Mouse (Mus musculus) adrenal gland, postnatal 36 days (tissue): ENCODE data around the gene Tysnd1. TPM values are rescaled to one million over a fixed set of nuclear protein-coding genes. Genes with fewer than 3 reads are reported as not detected.

Source experiments
- DNase-seq, 2 experiments: peaks; one replicate each; pipeline ENCODE4 v3.0.0; 2021; ENCODE audit warnings: mixed read lengths in 1 of 2
- total RNA-seq, 2 experiments: library from RNA; stranded (reverse); gene quantifications; 2 replicates each; pipeline ENCODE4 v1.2.3; 2021

Tysnd1 gene
- total RNA-seq, 2 experiments from 2014 or later = 66.4 to 113 TPM

DNA sequence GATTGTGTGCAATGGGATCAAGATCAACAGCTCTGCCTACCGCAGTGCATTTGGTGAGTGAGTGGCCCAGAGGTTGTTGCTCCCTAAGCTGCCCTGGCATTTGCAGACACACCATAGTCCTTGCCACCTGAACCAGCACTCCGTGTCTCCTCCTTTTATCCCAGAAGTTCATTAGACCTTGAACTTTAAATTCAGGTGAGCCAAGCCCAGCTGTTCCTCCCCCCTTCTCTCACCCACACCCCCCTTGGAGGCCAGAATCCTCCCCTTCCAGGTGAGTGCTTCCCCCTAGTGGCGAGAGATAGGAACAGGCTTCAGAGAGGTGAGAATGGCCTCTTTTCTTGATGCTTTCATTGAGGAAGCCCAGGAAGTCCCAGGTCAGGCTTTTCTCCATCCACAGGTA is 39.1 kb downstream of the Tysnd1 start:
- DNase-seq = peak in 1 of 2 experiments; percentile 56

- DNase-seq = no peak
These were observed 41.4 kb downstream of the Tysnd1 start for GRCm38 (mm10) chr10:61736671-61737078.

DNA sequence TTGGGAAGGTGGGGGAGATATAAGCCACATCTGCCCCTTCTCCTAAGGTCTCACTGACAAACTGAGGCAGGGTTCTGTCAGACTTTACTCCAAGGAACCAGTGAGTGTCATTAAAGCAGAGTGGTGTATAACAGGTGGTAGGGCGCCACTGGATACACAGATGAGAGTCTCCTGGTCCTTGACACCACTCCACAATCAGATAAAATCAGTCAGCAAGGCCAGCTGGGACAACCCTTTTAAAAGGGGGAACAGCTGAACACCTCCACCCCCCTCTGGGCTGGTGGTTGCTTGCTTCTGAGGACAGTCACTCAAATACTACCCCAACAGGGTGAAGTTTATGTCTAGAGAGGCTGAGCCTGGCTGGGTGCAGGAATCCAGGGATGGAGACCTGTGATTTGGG is 42.2 kb downstream of the Tysnd1 start:
- DNase-seq = no peak

- DNase-seq = peak; percentile 65 to 67
These were observed 42.8 kb downstream of the Tysnd1 start for GRCm38 (mm10) chr10:61738126-61738525.

DNA sequence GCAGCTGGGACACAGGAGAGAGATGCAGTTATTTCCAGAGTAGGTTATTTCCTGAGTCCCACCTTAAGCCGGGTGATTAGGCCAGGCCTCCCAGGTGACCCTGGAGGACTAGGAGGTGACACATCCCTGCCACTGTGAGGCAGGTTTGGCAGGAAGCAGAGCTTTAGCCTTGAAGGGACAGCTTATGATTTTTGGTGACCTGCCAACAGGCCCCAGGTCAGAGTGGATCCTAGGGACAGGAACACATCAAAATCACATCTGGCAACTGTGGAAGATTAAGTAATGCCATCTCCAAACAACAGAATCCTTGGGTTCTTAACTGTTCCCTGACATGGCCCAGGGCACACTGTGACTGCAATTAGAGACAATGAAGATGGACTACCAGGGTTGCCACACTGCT is 46.0 kb downstream of the Tysnd1 start:
- DNase-seq = peak; percentile 64 to 77

- DNase-seq = no peak
These were observed 46.6 kb downstream of the Tysnd1 start for GRCm38 (mm10) chr10:61741873-61742272.

GRCm38 (mm10) chr10:61742336-61742735 is 47.0 kb downstream of the Tysnd1 start:
- peak; percentile 28 to 45 for DNase-seq

GRCm38 (mm10) chr10:61745133-61745532 is 49.8 kb downstream of the Tysnd1 start:
- peak; percentile 54 to 63 for DNase-seq

GRCm38 (mm10) chr10:61747302-61747701 is 52.0 kb downstream of the Tysnd1 start:
- no peak for DNase-seq

DNA sequence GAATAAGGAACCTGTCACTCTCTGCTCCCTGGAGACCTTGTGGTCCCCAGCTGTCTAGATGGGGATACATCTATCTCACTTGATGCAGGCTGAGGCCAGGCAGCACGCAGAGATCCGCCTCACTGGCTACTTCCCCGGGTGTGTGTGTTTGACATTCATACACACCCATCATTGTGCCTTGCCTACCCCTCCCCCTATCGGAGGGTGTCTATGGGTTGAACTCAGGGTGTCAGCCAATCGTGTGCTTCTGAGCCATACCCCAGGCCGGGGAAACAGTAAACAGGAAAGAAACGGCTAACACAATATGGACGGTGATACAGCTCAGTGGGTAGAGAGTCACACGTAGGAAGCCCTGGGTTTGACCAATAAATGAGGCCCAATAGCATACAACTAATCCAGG is 54.7 kb downstream of the Tysnd1 start:
- DNase-seq = no peak

- DNase-seq = peak; percentile 58 to 72
These were observed 56.4 kb downstream of the Tysnd1 start for GRCm38 (mm10) chr10:61751534-61752219.

Other genes starting within 250 kb of the Tysnd1 start
- 100 to 1,000 TPM; 100 to 110 TPM for gene Eif4ebp2, start 242.9 kb upstream of the Tysnd1 start, total RNA-seq
- 10 to 100 TPM; 15.1 to 24.4 TPM for gene Lrrc20, start 219.7 kb upstream of the Tysnd1 start, total RNA-seq
- under 1 TPM; 0.26 to 0.33 TPM for gene Npffr1, start 100.0 kb upstream of the Tysnd1 start, total RNA-seq
- 100 to 1,000 TPM; 133 to 148 TPM for gene Ppa1, start 47.0 kb upstream of the Tysnd1 start, total RNA-seq
- 100 to 1,000 TPM; 198 to 208 TPM for gene Sar1a, start 15.2 kb upstream of the Tysnd1 start, total RNA-seq
- gene Aifm2, start 19.7 kb downstream of the Tysnd1 start, total RNA-seq = 100 to 1,000 TPM; 187 to 377 TPM
- gene H2afy2, start 88.6 kb downstream of the Tysnd1 start, total RNA-seq = 1 to 10 TPM; 9.1 to 9.4 TPM